Mouse (Mus musculus): ENCODE measurements around the gene Dach1.

Dach1 gene

GRCm38 (mm10) chr14:98037175-98037574 lies 132.4 kb downstream of the Dach1 start:
- DNase-seq (ENCODE audit: low spot score in 2 of 2), result no peak

- no peak for DNase-seq (ENCODE audit: low spot score in 2 of 2)
These were observed 134.3 kb downstream of the Dach1 start for GRCm38 (mm10) chr14:98035261-98035660.

DNA sequence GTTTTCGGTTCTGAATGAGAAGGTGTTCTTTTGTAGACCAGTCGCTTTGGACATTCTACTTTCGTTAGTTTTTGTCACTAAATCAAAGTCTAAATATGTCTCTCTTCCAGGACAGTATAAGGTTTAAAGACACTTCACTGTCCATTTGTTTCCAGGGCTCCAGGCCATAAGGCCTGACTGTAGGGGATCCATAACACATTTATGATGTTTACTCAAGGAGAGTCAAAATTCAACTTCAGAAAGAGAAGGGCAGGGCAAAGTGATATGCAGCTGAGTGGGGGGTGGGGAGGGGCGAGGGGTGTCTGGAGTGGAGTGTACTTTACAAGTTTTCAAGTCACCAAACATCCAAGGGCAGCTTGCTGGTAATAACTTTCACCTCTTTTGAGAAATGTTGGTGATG lies 146.0 kb downstream of the Dach1 start:
- DNase-seq (ENCODE audit: low spot score in 2 of 2), result no peak

DNA sequence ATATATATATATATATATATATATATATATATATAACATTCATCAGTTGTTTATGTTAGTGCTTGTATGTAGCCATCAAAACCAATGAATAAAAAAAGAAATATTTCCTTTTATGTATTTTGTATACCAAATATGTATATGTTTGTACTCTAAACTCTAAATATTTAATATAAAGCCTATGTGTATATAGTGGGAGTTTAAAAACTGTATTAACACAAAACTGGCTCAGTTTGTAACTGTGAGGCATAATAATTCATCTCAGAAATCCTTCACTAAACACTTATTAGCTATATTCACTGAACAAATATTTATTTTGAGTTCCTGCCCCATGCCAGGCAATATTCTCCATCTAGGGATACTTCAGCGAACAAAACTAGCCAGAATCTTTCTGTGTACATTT lies 155.5 kb downstream of the Dach1 start:
- no peak for DNase-seq (ENCODE audit: low spot score in 2 of 2)

DNA sequence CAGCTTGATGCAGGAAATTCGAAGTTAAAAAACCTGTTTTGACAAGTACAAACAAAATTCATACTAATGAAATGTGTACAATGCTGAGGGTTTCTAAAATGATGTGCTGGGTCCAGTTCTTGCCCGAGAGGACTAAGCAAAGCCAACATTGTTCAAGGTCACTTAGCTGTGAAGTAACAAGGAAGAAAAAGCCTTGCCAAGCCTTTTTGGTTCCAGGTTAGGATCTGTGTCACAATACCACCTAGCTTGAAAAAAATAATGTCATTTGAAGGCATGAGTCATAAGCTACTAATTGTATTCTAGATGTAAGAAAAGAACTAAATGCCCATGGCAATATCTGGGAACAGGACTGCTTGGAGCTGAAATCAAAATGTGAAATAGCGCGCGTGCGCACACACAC lies 161.1 kb downstream of the Dach1 start:
- no peak for DNase-seq (ENCODE audit: low spot score in 2 of 2)

- no peak for DNase-seq (ENCODE audit: low spot score in 2 of 2)
These were observed 167.4 kb downstream of the Dach1 start for GRCm38 (mm10) chr14:98002021-98002680.

DNA sequence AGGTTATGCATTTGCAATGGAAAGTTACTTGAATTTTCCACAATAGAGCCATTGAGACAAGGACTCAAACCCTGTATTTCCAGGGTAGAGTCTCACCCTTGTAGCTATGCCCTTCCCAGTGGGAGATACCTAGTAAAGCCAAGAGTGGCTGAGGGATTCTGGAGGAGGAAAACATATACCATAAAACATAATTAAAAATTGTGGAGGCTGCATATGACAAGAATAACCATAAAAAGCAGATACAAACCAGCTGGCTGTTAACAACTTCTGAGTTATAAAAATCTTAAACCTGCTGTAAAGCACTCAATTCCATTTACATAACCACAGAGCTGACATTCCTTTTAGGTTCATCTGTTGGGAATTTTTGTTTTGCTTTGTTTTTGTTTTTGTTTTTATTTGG lies 171.0 kb downstream of the Dach1 start:
- DNase-seq (ENCODE audit: low spot score in 2 of 2), result no peak

- DNase-seq (ENCODE audit: low spot score in 2 of 2), result no peak
These were observed 186.3 kb downstream of the Dach1 start for GRCm38 (mm10) chr14:97983251-97983650.

- no peak for DNase-seq (ENCODE audit: low spot score in 2 of 2)
These were observed 186.9 kb downstream of the Dach1 start for GRCm38 (mm10) chr14:97982676-97983075.

- DNase-seq (ENCODE audit: low spot score in 2 of 2), result no peak
These were observed 188.7 kb downstream of the Dach1 start for GRCm38 (mm10) chr14:97980879-97981278.

GRCm38 (mm10) chr14:97976091-97976490 lies 193.5 kb downstream of the Dach1 start:
- DNase-seq (ENCODE audit: low spot score in 2 of 2), result no peak

DNA sequence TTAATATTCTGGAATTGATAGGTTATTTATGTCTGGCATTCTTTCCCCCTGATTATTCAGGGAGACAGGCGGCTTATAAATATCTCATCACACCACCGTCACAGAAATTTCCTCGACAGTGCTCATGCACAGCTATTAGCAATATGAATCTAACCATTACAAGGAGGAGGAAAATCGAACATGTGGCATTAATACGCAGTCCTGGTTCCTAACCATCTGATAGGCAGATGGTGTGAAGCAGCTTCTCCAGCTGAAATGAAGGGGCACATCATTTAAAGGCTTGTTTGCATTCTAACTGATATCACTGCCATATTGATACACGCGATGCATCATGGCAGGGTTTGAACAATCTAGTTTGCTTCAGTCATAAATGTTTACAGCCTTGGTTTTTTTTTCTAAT lies 194.1 kb downstream of the Dach1 start:
- no peak for DNase-seq (ENCODE audit: low spot score in 2 of 2)

DNA sequence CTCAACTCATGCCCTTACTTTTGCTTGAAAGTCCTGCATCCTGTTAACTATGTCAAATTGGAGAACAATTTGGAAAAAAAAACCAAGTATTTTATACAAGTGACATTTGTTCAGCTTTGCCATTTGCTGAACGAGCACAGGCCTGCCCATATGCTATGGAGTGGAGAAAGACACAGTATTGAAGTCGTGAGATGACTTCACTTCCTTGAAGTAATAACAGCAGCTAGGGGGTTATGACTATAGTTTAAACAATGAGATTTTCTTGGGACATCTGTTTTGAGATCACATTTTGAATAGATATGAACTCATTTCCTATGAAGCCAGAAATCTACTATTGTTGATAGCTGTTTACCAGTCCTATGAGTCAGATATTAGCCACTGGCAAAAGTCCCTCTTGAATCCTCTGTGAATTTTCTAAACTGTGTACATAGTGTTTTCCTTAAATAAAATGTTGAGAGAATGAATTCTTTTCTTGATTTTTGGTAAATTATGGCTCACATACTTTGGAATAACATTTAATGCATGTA lies 205.0 kb downstream of the Dach1 start:
- DNase-seq (ENCODE audit: low spot score in 2 of 2), result no peak

DNA sequence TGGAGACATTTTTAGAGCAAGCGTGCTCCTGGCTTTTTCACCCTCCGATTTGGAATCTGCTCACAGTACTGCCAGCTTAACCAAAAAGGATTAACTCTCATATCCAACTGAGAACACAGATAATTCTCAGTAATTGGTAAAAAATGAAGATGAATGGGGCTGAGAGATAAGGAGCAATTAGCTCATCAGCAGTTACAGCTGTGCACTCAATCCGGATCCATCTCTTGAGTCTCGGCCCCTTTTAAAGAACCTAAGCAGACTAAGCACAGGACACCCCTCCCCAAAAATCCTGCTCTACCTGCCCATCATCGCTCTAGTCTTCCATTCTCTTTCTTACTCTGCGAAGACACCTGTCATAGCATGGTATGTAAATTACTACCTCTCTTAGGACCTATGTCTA lies 205.9 kb downstream of the Dach1 start:
- DNase-seq (ENCODE audit: low spot score in 2 of 2), result no peak

GRCm38 (mm10) chr14:97956356-97956755 lies 213.2 kb downstream of the Dach1 start:
- DNase-seq (ENCODE audit: low spot score in 2 of 2), result no peak

GRCm38 (mm10) chr14:97945471-97945870 lies 224.1 kb downstream of the Dach1 start:
- no peak for DNase-seq (ENCODE audit: low spot score in 2 of 2)

DNA sequence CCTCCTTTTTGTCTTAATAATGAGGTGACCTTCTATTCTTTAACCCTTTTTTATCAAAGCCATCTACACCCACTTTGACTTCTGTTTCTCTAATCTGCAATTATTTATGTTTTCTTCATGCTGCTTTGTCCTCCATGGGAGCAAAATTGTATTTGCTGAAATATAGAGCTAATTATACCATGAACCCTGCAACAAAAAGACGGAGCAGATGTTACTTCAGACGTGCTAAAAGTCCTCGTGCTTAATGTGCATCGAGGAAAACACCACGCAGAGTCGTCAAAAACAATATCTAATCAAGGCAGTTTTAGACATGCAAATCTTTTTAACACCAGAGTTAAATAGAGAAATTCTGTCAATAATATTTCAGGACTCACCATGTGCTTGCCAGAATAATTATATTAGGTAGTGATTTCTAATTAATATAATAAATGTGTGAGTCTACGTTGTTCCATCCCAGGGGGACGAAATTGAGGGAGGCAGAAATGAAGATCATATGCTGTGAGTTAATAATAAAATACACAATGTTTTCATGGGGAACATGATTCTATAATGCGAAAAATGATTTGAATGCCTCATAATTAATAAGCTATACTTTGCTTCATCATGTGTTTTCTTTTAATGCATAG lies 224.8 kb downstream of the Dach1 start:
- no peak for DNase-seq (ENCODE audit: low spot score in 2 of 2)

- no peak for DNase-seq (ENCODE audit: low spot score in 2 of 2)
These were observed 227.2 kb downstream of the Dach1 start for GRCm38 (mm10) chr14:97942361-97942760.

- DNase-seq (ENCODE audit: low spot score in 2 of 2), result no peak
These were observed 272.9 kb downstream of the Dach1 start for GRCm38 (mm10) chr14:97896622-97897021.

DNA sequence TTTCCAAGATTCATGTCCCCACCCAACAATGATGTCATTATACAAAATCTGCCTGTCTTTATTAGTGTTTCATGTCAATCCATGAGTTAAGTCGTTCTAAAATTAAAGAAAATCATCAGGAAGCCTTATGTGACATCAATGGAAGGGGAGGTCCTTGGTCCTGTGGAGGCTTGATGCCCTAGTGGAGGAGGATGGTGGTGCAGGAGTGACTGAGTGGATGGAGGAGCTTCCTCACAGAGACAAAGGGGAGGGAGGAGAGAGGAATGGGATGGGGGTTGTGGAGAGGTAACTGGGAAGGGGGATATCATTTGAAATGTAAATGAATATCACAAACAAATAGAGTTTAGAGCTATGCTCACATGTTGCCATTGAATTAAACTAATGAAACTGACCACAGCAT lies 287.6 kb downstream of the Dach1 start:
- no peak for DNase-seq (ENCODE audit: low spot score in 2 of 2)

- no peak for DNase-seq (ENCODE audit: low spot score in 2 of 2)
These were observed 298.6 kb downstream of the Dach1 start for GRCm38 (mm10) chr14:97871001-97871400.

GRCm38 (mm10) chr14:97858384-97858783 lies 311.2 kb downstream of the Dach1 start:
- DNase-seq (ENCODE audit: low spot score in 2 of 2), result no peak

DNA sequence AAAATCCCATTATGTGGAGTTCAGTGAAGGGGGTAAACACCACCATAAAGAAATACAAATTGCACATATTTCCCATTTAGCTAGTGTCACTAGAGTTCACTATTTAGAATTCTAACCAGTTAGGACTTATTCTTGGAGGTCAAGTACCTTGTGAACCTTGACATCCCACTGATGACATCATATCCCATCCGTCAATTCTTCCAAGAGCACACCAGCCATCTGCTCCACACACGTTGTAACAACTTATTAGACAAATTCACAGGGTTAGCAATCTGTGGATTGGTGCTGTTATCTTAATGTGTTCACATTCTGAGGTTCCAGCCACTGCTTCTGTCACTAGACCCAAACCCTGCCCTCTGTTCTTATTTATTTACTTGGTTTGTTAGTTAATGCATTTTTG lies 312.3 kb downstream of the Dach1 start:
- no peak for DNase-seq (ENCODE audit: low spot score in 2 of 2)

GRCm38 (mm10) chr14:97855345-97855744 lies 314.2 kb downstream of the Dach1 start:
- no peak for DNase-seq (ENCODE audit: low spot score in 2 of 2)

All from frontal cortex, postnatal 25 days (tissue).